Mouse (Mus musculus) bone marrow macrophage, adult 2 months (primary cell): ENCODE results near the gene Usp51. TPM values are rescaled to one million over a fixed set of nuclear protein-coding genes. Genes with fewer than 3 reads are reported as not detected.
"Not testable (repeated sequence)": the region's sequence is repeated elsewhere in the genome, so short reads cannot be mapped to it uniquely, and the experiment has no call there.

Experiments
- H3K27ac ChIP-seq: 2 replicates; pipeline ENCODE4 v1.5.1; 2012; ENCODE audit warnings: low read depth, low read length; ENCODE audit not compliant: insufficient read depth
- H3K4me1 ChIP-seq: 2 replicates; pipeline ENCODE4 v1.6.1; 2012; ENCODE audit warnings: low read length; ENCODE audit not compliant: control insufficient read depth, insufficient read depth
- H3K4me3 ChIP-seq: 2 replicates; pipeline ENCODE4 v1.5.1; 2012; ENCODE audit warnings: mild to moderate bottlenecking, low read length, moderate library complexity; ENCODE audit not compliant: insufficient read depth
- CTCF ChIP-seq: IDR thresholded peaks from 2 replicates; pipeline ENCODE4 v1.5.1; 2012; ENCODE audit warnings: low read depth, mild to moderate bottlenecking, low read length, moderate library complexity
- POLR2A ChIP-seq: IDR thresholded peaks from 2 replicates; pipeline ENCODE4 v1.6.1; 2012; ENCODE audit warnings: mild to moderate bottlenecking, low read depth, low read length, borderline replicate concordance
- polyA plus RNA-seq: library from polyadenylated mRNA; stranded (reverse); fragments of >200 nt; gene quantifications from 2 replicates; pipeline ENCODE4 v1.2.4, GENCODE M21; 2012; ENCODE audit not compliant: missing spikeins, insufficient read depth, insufficient read length

Gene Usp51
- polyA plus RNA-seq, 1 experiment, result not detected

DNA sequence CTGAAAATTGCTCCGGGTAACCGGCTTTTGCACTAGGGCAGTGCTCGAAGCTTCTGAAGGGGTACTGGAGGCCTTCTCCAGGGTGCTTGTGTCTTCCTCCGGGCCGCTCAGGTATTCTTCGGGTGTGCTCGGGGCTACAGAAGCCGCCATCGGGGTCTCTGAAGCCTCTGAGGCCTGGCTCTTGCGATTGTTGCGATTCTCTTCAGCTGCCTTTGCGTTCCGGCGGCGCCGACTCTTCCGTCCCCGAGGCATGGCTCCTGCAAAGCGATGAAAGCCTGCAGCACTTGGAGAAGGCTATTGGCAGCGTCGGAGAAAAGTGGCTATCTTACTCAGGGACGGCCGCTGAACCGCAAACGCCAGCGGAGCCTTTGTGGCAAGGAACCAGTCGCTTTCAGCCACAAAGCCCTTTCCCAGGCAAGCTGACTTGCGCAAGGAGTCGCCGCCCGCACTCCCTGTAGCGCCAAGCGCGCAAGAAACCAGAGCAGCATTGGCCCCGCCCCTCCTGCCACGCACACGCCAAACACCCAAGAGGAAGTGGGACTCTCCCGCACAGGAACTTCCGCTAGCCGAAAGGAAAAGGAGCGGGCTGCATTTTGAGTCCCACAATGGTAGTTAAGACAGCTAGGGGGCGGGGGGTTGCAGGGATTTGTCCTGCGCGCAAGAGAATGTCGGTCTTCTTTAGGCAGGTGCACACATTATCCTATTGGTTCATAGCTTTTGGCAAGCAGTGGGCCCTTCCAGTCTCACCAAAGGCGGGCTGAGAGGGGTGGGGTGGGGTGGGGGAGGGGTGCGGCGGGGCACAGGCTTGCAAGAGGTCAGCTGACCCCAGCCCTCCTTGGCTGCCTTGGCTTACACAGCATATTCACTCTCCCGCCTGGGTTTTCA is 31.1 kb downstream of the Usp51 start, which contains the start of gene Mageh1:
Mageh1 (minus strand) TSS at position 489 of the 885 bp plus-strand sequence.
- H3K4me1 ChIP-seq, result no peaks in the 10 kb centered on the region
- peak within 1 kb of the TSS; percentile 63 for H3K4me3 ChIP-seq
- H3K27ac ChIP-seq, result no peak within 1 kb of the TSS
- TF ChIP-seq CTCF (no peak), POLR2A (no peak)

DNA sequence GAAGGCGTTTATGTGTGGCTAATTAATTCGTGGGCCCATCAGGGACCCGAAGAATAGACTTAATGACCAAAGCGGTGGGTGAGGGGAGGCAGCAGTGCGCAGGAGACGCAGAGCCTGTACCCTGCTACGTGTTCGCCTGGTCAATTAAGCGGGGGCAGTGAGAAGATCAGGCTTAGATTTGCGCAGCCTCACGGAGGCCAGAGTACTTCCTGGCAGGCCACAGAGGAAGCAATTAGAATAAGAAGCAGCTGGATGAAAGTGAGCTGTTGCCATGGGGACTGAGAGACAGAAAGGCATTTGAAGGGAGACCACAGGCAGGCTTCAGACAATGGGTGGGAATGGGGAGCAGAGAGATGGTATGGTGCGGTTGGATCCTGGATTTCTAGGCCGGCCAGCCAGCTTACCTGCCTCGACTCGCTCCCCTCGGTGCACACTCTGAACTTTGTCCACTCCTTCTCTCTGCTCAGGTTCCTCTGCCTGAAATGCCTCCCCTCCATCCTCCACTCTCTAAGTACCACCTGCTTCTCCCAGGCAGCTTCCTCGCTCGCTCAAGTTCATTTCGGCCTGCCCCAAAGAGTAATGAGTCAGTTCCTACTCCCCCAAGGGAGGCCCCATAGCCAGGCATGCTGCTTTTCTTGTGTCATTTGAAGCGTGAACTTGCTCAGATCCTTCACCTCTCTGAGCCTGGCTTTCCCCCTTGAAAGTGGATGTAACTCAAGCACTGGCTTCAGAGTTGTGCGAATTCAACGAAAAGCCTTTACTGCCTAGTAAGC is 31.9 kb downstream of the Usp51 start:
- H3K4me1 ChIP-seq, H3K27ac ChIP-seq, H3K4me3 ChIP-seq: not testable (repeated sequence)

Other genes with a start within 250 kb of the Usp51 start
- not detected in 2 replicates for gene Shroom2, start 237.0 kb upstream of the Usp51 start, polyA plus RNA-seq
- gene Gpr143, start 224.5 kb upstream of the Usp51 start, polyA plus RNA-seq, result not detected in 2 replicates
- 0.76 and 0.78 TPM in 2 replicates for gene Mageh1, start 31.1 kb downstream of the Usp51 start, polyA plus RNA-seq
- gene Foxr2, start 112.3 kb downstream of the Usp51 start, polyA plus RNA-seq, result not detected in 2 replicates
- 0.74 and 0.85 TPM in 2 replicates for gene Rragb, start 133.5 kb downstream of the Usp51 start, polyA plus RNA-seq
- 3.2 and 4.4 TPM in 2 replicates for gene Klf8, start 231.0 kb downstream of the Usp51 start, polyA plus RNA-seq